Mouse (Mus musculus) cerebellum, postnatal 14 days (tissue): Measurements from ENCODE around the gene Olfr1281.
"Not testable (repeated sequence)": the region's sequence is repeated elsewhere in the genome, so short reads cannot be mapped to it uniquely, and the experiment has no call there.

Experiments
- DNase-seq, 2 experiments: peaks; one replicate each; pipeline ENCODE4 v3.0.0; 2021; ENCODE audit warnings: mixed read lengths in 2 of 2

Olfr1281 gene

DNA sequence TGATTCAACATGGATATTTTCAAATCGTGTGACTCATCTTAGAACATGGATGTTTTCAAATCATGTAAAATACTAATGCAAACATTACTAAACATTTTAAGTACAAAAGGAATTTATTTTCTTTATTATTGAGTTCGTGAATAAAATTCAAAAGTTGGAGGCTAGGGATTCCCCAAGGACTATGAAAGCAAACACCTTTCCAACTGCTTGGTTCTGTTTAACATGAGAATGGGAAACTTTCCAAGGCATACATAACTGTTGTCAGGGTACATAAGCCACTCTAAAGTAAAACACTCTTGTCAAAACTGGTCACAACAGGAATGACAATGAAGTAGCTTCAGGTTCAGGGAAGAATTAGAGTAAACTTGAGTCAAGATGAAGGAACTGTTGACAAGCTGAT, at the start of gene Olfr1281:
Gene Olfr1281, plus strand, starts transcription at position 301 of the 400 bp plus-strand sequence.
- no peak for DNase-seq

DNA sequence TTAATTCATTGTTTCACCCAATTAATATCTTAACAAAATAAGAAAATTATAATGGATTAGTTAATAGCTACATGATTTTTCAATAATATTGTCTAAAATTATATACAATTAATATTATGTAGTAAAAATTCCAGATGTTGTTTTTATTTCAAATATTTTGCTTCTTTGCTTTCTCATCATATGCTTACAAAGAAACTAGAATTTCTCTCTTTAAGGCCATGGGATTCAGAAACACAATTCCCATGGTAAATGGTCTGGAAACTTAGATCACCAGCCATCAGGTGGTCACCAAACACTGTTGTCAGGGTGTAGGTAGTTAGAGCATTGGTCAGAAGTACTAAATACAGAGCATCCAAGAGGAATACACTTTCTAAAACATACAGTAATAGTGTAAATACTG, 36.5 kb upstream of the Olfr1281 start, which contains the start of gene Olfr1278:
Gene Olfr1278, plus strand, starts transcription at position 301 of the 400 bp plus-strand sequence.
- DNase-seq = no peak

DNA sequence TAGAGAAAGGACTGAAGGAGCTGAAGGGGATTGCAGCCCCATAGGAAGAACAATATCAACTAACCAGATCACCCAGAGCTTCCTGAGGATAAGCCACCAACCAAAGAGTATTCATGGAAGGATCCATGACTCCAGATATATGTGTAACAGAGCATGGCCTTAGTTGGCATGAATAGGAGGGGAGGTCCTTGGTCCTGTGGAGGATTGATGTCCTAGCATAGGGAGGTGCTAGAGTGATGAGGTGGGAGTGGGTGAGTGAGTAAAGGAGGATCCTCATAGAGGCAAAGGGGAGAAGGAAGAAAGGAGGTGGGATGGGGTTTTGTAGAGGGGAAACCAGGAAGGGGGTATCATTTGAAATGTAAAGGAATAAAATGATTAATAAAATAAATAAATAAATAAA, 27.8 kb upstream of the Olfr1281 start:
- DNase-seq = no peak

DNA sequence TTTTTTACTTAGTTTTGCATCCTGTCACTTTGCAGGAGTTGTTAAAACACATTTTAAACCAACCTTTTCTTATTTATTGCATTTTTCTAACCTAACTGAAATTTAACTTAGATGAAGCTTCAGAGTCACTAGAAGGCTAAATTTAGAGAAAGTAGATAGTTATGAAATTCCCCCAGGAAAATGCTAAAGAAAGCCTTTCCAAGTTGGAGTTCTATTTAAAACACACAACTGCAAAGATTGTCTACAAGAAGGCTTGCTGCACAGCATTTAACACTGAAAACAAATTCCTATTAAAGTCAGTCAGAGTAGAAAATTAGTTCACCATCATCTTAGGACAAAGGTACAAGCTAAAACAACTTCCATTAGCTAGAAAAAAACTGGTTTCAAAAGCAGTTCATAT, 25.9 kb upstream of the Olfr1281 start, which contains the start of gene Olfr1279:
Gene Olfr1279, plus strand, starts transcription at position 262 of the 400 bp plus-strand sequence.
- no peak for DNase-seq

DNA sequence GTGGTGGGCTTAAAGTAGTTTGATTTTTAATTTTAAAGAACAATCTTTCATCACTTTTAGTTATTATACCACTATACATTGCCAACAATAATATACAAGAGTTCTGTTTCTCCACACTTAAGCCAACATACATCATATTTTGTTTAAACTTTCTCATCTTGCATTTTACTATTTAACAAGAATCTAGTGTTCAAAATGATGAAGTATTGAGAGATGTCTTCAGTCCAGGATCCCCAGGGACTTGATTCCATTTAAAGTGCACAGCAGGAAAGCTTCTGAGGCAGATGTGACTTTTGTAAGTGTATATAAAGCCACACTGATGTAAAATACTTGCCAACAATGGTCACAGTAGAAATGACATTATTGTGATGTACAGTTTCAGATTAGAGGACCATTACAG, 12.6 kb upstream of the Olfr1281 start, which contains the start of gene Olfr1280:
Gene Olfr1280, plus strand, starts transcription at position 301 of the 400 bp plus-strand sequence.
- no peak for DNase-seq

DNA sequence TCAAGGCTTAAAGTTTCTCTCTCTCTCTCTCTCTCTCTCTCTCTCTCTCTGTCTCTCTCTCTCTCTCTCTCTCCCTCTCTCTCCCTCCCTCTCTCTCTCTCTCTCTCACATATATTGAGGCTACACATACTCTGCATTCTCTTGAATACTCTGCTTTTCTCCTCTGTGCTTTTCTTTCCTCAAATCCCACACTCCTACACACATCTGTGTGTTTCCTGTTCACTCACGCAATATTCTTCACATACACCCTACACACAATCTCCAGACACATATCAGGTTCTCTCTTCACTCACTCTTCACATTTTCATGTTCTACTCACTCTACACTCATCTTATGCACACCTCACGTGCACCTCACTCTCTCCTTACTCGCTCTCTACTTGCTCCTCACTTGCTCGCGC, 7.4 kb downstream of the Olfr1281 start:
- DNase-seq = not testable (repeated sequence)

DNA sequence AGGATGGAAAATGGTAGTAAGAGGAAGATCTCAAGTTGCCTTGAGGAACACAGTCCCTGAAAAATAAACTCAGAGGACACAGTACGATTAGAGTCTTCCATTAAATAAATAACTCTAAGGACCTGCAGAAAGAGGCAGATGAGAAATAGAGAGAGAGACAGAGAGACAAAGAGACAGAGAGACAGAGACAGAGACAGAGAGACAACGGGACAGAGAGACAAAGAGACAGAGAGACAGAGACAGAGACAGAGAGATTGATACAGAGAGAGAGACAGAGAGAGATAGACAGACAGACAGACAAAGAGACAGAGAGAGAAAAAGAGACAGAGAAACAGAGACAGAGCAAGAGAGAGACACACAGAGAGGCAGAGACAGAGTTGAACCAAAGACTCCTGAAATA, 9.7 kb downstream of the Olfr1281 start, which contains the start of gene Olfr1282:
Gene Olfr1282, minus strand, starts transcription at position 101 of the 400 bp plus-strand sequence.
- no peak for DNase-seq

DNA sequence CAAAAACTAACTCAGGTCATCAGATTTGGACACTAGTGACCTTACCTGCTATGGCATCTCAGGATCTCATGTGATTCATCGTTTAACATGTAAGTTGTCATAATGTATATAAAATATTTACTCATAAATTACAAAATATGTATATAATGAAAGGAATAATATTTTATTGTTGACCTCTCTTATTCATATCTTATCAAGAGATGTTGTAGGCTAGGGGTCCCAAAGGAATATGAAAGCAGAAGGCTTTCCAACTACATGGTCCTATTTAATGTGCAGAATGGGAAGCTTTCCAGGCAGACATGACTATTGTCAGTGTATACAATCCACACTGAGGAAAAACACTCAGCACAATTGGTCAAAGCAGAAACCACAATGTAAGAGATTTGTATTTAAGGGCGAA, 40.2 kb downstream of the Olfr1281 start, which contains the start of gene Olfr1283:
Gene Olfr1283, plus strand, starts transcription at position 301 of the 400 bp plus-strand sequence.
- DNase-seq = no peak

DNA sequence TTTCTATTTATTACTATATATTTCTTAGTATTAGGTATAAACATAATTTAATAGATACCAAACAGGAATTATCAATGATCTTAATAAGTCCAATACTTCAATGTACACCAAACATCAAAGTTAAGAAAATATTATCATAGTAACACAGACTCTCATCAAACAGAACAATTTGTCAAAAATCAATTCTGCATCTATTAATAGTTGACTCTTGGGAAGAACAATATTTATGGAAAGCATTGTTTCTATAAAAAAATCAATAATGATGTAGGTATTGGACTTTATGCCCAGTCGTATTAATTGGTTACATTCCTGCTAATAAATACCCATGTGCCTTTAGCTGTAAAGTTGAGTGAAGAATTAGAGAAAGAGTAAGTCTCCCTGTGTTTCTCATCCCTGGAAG, 48.9 kb downstream of the Olfr1281 start, which contains the start of gene Olfr1284:
Gene Olfr1284, plus strand, starts transcription at position 301 of the 400 bp plus-strand sequence.
- no peak for DNase-seq
